Mouse (Mus musculus) thymus, adult 2 months (tissue): Measurements from ENCODE around the gene Npc2.

Experiments used
- CTCF ChIP-seq: fragments of 200-500 bp; IDR thresholded peaks from 2 replicates; pipeline ENCODE4 v1.5.1; 2012; ENCODE audit warnings: mild to moderate bottlenecking, control low read depth, low read length, moderate library complexity, borderline replicate concordance; ENCODE audit not compliant: control insufficient read depth, poor library complexity, insufficient read depth; ENCODE audit errors: extremely low read depth
- POLR2A ChIP-seq: fragments of 200-500 bp; IDR thresholded peaks from 2 replicates; pipeline ENCODE4 v1.6.1; 2012; ENCODE audit warnings: mild to moderate bottlenecking, low read length, control low read depth, moderate library complexity; ENCODE audit not compliant: control insufficient read depth, poor library complexity, insufficient read depth; ENCODE audit errors: extremely low read depth

- no peak for TF ChIP-seq POLR2A
- TF ChIP-seq CTCF, result no peak
Observed at GRCm38 (mm10) chr12:84752131-84752977, 20.6 kb downstream of the Npc2 start.
